Mouse (Mus musculus) mature B cell (primary cell): ENCODE results near the gene Lrrc36.

Experiments used
- in situ Hi-C: fragments of 300-500 bp; cut with MboI; formaldehyde crosslinking; loops from 2 replicates; pipeline ENCODE4 v1.14.3; 2019

Gene Lrrc36

GRCm38 (mm10) chr8:105431743-105432515 is 18.6 kb downstream of the Lrrc36 start:
- in situ Hi-C loops = no loop called here

GRCm38 (mm10) chr8:105433021-105433420 is 19.6 kb downstream of the Lrrc36 start:
- in situ Hi-C loops = no loop called here

- in situ Hi-C loops = no loop called here
These were observed 20.1 kb downstream of the Lrrc36 start for GRCm38 (mm10) chr8:105433511-105433910.

GRCm38 (mm10) chr8:105434136-105434535 is 20.8 kb downstream of the Lrrc36 start:
- in situ Hi-C loops = no loop called here

GRCm38 (mm10) chr8:105436218-105436617 is 22.8 kb downstream of the Lrrc36 start:
- in situ Hi-C loops = no loop called here

GRCm38 (mm10) chr8:105437078-105437748 is 23.8 kb downstream of the Lrrc36 start:
- in situ Hi-C loops = no loop called here

GRCm38 (mm10) chr8:105438865-105439264 is 25.5 kb downstream of the Lrrc36 start:
- in situ Hi-C loops = no loop called here

GRCm38 (mm10) chr8:105441433-105441832 is 28.1 kb downstream of the Lrrc36 start:
- in situ Hi-C loops = no loop called here

GRCm38 (mm10) chr8:105442661-105443060 is 29.3 kb downstream of the Lrrc36 start:
- in situ Hi-C loops = no loop called here

- in situ Hi-C loops = no loop called here
These were observed 32.1 kb downstream of the Lrrc36 start for GRCm38 (mm10) chr8:105445296-105446126.

GRCm38 (mm10) chr8:105446127-105446552 is 32.8 kb downstream of the Lrrc36 start:
- in situ Hi-C loops = no loop called here

GRCm38 (mm10) chr8:105448188-105448587 is 34.8 kb downstream of the Lrrc36 start:
- in situ Hi-C loops = no loop called here

- in situ Hi-C loops = no loop called here
These were observed 35.2 kb downstream of the Lrrc36 start for GRCm38 (mm10) chr8:105448596-105448995.

- in situ Hi-C loops = no loop called here
These were observed 37.6 kb downstream of the Lrrc36 start for GRCm38 (mm10) chr8:105450977-105451376.

- in situ Hi-C loops = no loop called here
These were observed 38.7 kb downstream of the Lrrc36 start for GRCm38 (mm10) chr8:105451903-105452603.

GRCm38 (mm10) chr8:105453296-105453695 is 39.9 kb downstream of the Lrrc36 start:
- in situ Hi-C loops = no loop called here

GRCm38 (mm10) chr8:105454088-105454487 is 40.7 kb downstream of the Lrrc36 start:
- in situ Hi-C loops = no loop called here

GRCm38 (mm10) chr8:105455218-105455617 is 41.8 kb downstream of the Lrrc36 start:
- in situ Hi-C loops = no loop called here

GRCm38 (mm10) chr8:105461085-105461803 is 47.9 kb downstream of the Lrrc36 start:
- in situ Hi-C loops = no loop called here

- in situ Hi-C loops = no loop called here
These were observed 51.2 kb downstream of the Lrrc36 start for GRCm38 (mm10) chr8:105464595-105464994.

GRCm38 (mm10) chr8:105466246-105466645 is 52.9 kb downstream of the Lrrc36 start:
- in situ Hi-C loops = no loop called here
